Mouse (Mus musculus): ENCODE measurements around the gene Shisa2. TPM values are rescaled to one million over a fixed set of nuclear protein-coding genes. Genes with fewer than 3 reads are reported as not detected.
A peak's percentile ranks its signal among the peaks of the same experiment; 100 is the strongest.

The Shisa2 gene
- polyA plus RNA-seq, 1 experiment from 2014 or later: 5.4 TPM

- H3K4me2 ChIP-seq (ENCODE audit: low read length): no peak overlapping the region
- no peaks in the 10 kb centered on the region for H3K4me1 ChIP-seq (ENCODE audit: control insufficient read depth, insufficient read depth, low read length)
- H3K27me3 ChIP-seq (ENCODE audit: control insufficient read depth, insufficient read depth, low read length): no peaks in the 10 kb centered on the region
- WGBS: 89% methylated on average over 6 of the region's 6 CpGs
- no peaks in the 10 kb centered on the region for H3K36me3 ChIP-seq (ENCODE audit: control insufficient read depth, insufficient read depth, low read length)
- DNase-seq (no peak), ATAC-seq (ENCODE audit: low FRiP score, low TSS enrichment) (no peak)
- no peak overlapping the region for H3K9ac ChIP-seq (replicated peaks; ENCODE audit: low read length)
- no peak overlapping the region for H3K4me3 ChIP-seq (replicated peaks; ENCODE audit: low read depth, low read length)
- H3K27ac ChIP-seq (replicated peaks; ENCODE audit: low read depth, low read length): no peak overlapping the region
- H3K9me3 ChIP-seq (ENCODE audit: control insufficient read depth, low read length): no peaks in the 10 kb centered on the region; the same call in 1 of the 2 replicates
Observed at GRCm38 (mm10) chr14:59656591-59656990, 31.5 kb downstream of the Shisa2 start.

- ATAC-seq (ENCODE audit: low FRiP score, low TSS enrichment): no peak
- H3K4me3 ChIP-seq (replicated peaks; ENCODE audit: low read depth, low read length): no peak overlapping the region
- 100% methylated on average over 1 of the region's 1 CpGs for WGBS
- H3K4me2 ChIP-seq (ENCODE audit: low read length): no peak overlapping the region
- H3K36me3 ChIP-seq (ENCODE audit: control insufficient read depth, insufficient read depth, low read length): no peaks in the 10 kb centered on the region
- H3K9ac ChIP-seq (replicated peaks; ENCODE audit: low read length): no peak overlapping the region
- no peaks in the 10 kb centered on the region for H3K4me1 ChIP-seq (ENCODE audit: control insufficient read depth, insufficient read depth, low read length)
- no peaks in the 10 kb centered on the region for H3K27me3 ChIP-seq (ENCODE audit: control insufficient read depth, insufficient read depth, low read length)
- no peak for DNase-seq
- H3K9me3 ChIP-seq (ENCODE audit: control insufficient read depth, low read length): no peaks in the 10 kb centered on the region; the same call in 1 of the 2 replicates
- no peak overlapping the region for H3K27ac ChIP-seq (replicated peaks; ENCODE audit: low read depth, low read length)
Observed at GRCm38 (mm10) chr14:59657098-59657497, 32.0 kb downstream of the Shisa2 start.

DNA sequence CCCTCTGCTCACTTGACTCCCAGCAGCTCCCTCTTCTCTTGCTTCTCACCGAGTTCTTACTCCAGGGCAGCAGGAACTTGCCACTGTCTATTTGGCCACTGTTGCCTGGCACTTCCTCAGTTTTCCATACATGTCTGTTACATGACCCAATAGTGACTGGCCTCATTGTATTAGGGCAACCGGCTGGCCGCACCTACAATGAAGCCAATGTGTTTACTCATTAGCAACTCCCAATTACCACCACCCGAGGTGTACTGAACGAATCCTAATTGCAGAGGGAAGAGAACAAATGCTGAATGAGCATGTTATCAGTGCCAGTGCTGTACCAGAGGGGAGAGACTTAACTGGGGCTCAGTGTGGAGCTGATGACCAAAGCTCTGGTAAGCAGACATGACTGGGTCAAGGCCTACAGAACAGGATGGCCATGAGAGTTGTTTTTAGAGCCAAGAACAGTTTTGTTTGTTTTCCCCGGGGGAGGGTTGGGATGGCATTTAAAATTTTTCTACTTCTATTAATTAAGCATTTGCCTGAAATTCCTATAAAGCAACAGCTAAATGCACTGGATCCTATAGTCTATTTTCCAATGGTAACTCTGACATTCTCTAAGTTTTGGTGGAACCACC is 47.9 kb downstream of the Shisa2 start:
- H3K36me3 ChIP-seq (ENCODE audit: control insufficient read depth, insufficient read depth, low read length): no peaks in the 10 kb centered on the region
- no peak overlapping the region for H3K4me2 ChIP-seq (ENCODE audit: low read length)
- H3K27me3 ChIP-seq (ENCODE audit: control insufficient read depth, insufficient read depth, low read length): no peaks in the 10 kb centered on the region
- no peak overlapping the region for H3K9ac ChIP-seq (replicated peaks; ENCODE audit: low read length)
- no peaks in the 10 kb centered on the region for H3K9me3 ChIP-seq (ENCODE audit: control insufficient read depth, low read length)
- 0 out of 2 replicates have a peak, but pooled peaks cover 6% of the 10 kb centered on the region for H3K4me1 ChIP-seq (ENCODE audit: control insufficient read depth, insufficient read depth, low read length)
- no peak overlapping the region for H3K27ac ChIP-seq (replicated peaks; ENCODE audit: low read depth, low read length)
- 86% methylated on average over 6 of the region's 6 CpGs for WGBS
- DNase-seq: no peak
- no peak overlapping the region for H3K4me3 ChIP-seq (replicated peaks; ENCODE audit: low read depth, low read length)
- no peak for ATAC-seq (ENCODE audit: low FRiP score, low TSS enrichment)

- no peak overlapping the region for H3K4me2 ChIP-seq (ENCODE audit: low read length)
- H3K27me3 ChIP-seq (ENCODE audit: control insufficient read depth, insufficient read depth, low read length): no peaks in the 10 kb centered on the region
- H3K9me3 ChIP-seq (ENCODE audit: control insufficient read depth, low read length): no peaks in the 10 kb centered on the region
- H3K4me3 ChIP-seq (replicated peaks; ENCODE audit: low read depth, low read length): no peak overlapping the region
- H3K36me3 ChIP-seq (ENCODE audit: control insufficient read depth, insufficient read depth, low read length): no peaks in the 10 kb centered on the region
- DNase-seq: no peak
- WGBS: 46% methylated on average over 8 of the region's 8 CpGs
- 0 out of 2 replicates have a peak, but pooled peaks cover 6% of the 10 kb centered on the region for H3K4me1 ChIP-seq (ENCODE audit: control insufficient read depth, insufficient read depth, low read length)
- ATAC-seq (ENCODE audit: low FRiP score, low TSS enrichment): no peak
- H3K27ac ChIP-seq (replicated peaks; ENCODE audit: low read depth, low read length): 0 out of 2 replicates have a peak overlapping the region, but pooled peaks have one; percentile 20
- H3K9ac ChIP-seq (replicated peaks; ENCODE audit: low read length): 0 out of 2 replicates have a peak overlapping the region, but pooled peaks have one; percentile 23
Observed at GRCm38 (mm10) chr14:59674556-59674955, 49.4 kb downstream of the Shisa2 start.

DNA sequence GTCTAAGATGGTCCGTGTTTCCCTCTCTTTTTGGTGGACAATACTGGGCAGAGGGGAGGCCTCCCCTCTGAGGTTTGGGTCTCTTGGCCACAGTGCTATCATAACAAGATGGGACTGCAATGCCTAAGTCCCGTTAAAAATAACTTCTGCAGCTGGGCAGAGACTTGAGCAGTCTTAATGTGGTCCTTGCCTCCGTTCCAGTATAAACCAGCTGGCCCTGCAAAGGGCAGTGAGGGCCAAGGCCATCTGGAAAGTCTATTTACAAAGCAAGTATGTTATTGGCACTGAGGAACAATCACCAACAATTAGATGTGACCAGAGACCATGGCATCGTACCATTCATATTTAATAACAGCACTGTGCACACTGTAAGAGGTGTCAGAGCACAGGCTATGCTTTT is 50.2 kb downstream of the Shisa2 start:
- ATAC-seq (ENCODE audit: low FRiP score, low TSS enrichment) (no peak), DNase-seq (no peak)
- no peak overlapping the region for H3K4me3 ChIP-seq (replicated peaks; ENCODE audit: low read depth, low read length)
- no peaks in the 10 kb centered on the region for H3K36me3 ChIP-seq (ENCODE audit: control insufficient read depth, insufficient read depth, low read length)
- 0 out of 2 replicates have a peak, but pooled peaks cover 6% of the 10 kb centered on the region for H3K4me1 ChIP-seq (ENCODE audit: control insufficient read depth, insufficient read depth, low read length)
- no peak overlapping the region for H3K4me2 ChIP-seq (ENCODE audit: low read length)
- 85% methylated on average over 4 of the region's 4 CpGs for WGBS
- no peaks in the 10 kb centered on the region for H3K27me3 ChIP-seq (ENCODE audit: control insufficient read depth, insufficient read depth, low read length)
- no peaks in the 10 kb centered on the region for H3K9me3 ChIP-seq (ENCODE audit: control insufficient read depth, low read length)
- H3K27ac ChIP-seq (replicated peaks; ENCODE audit: low read depth, low read length): no peak overlapping the region
- no peak overlapping the region for H3K9ac ChIP-seq (replicated peaks; ENCODE audit: low read length)

DNA sequence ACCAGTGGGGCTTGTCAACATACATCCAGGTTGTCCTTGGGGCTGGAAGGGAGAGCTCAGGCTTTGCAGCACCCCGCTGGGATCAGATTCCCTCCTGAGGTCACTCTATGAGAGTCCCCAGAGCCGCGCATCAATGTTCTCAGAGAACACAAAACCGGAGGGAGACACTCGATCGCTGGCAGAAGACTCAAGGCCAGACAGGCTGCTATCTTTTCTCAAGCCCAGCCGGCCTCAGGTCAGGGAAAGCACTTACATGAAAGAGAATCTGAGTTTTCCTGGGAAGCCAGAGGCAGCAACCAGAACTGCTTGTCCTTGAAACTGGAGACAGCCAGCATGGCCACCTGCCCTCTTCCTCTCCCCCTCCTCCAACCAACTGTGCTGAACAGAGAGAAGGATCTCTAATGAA is 52.5 kb downstream of the Shisa2 start:
- Histone ChIP-seq H3K27ac (replicated peaks; ENCODE audit: low read depth, low read length) (no peak overlapping the region), H3K36me3 (ENCODE audit: control insufficient read depth, insufficient read depth, low read length) (no peaks in the 10 kb centered on the region), H3K9me3 (ENCODE audit: control insufficient read depth, low read length) (no peaks in the 10 kb centered on the region), H3K4me1 (ENCODE audit: control insufficient read depth, insufficient read depth, low read length) (0 out of 2 replicates have a peak, but pooled peaks cover 6% of the 10 kb centered on the region), H3K27me3 (ENCODE audit: control insufficient read depth, insufficient read depth, low read length) (no peaks in the 10 kb centered on the region), H3K9ac (replicated peaks; ENCODE audit: low read length) (no peak overlapping the region), H3K4me3 (replicated peaks; ENCODE audit: low read depth, low read length) (no peak overlapping the region), H3K4me2 (ENCODE audit: low read length) (no peak overlapping the region)
- WGBS: 68% methylated on average over 7 of the region's 7 CpGs
- DNase-seq (no peak), ATAC-seq (ENCODE audit: low FRiP score, low TSS enrichment) (no peak)

Other genes starting within 250 kb of the Shisa2 start
- 0.31 and 0.49 TPM in 2 replicates for gene Phf11c, start 229.9 kb upstream of the Shisa2 start, polyA plus RNA-seq (2014; fragmentation: Nextera tagmentation; extraction: Ambion mirVana)
- gene Setdb2, start 184.4 kb upstream of the Shisa2 start, polyA plus RNA-seq (2014; fragmentation: Nextera tagmentation; extraction: Ambion mirVana): 5.4 and 8.6 TPM in 2 replicates
- 19.8 and 26.5 TPM in 2 replicates for gene Cab39l, start 184.3 kb upstream of the Shisa2 start, polyA plus RNA-seq (2014; fragmentation: Nextera tagmentation; extraction: Ambion mirVana)
- 31.6 and 39.4 TPM in 2 replicates for gene Cdadc1, start 27.3 kb upstream of the Shisa2 start, polyA plus RNA-seq (2014; fragmentation: Nextera tagmentation; extraction: Ambion mirVana)